Mouse (Mus musculus) stomach, postnatal 0 days (tissue): Measurements from ENCODE around the gene Iyd. TPM values are rescaled to one million over a fixed set of nuclear protein-coding genes. Genes with fewer than 3 reads are reported as not detected.

Source experiments
- ATAC-seq: fragments of 200-750 bp; cut with Nextera tagmentation; 2 replicates; pipeline ENCODE4 v1.8.0; 2017; ENCODE audit not compliant: low FRiP score, low TSS enrichment
- DNase-seq: peaks from one replicate; pipeline ENCODE4 v3.0.0-alpha.2; 2016; ENCODE audit warnings: low spot score
- H3K27ac ChIP-seq: fragments of 300-500 bp; sonication (generic); replicated peaks from 2 replicates; pipeline ENCODE4 v1.5.1; 2014; ENCODE audit warnings: mild to moderate bottlenecking, control low read depth
- H3K27me3 ChIP-seq: fragments of 300-500 bp; sonication (generic); 2 replicates; pipeline ENCODE4 v1.6.1; 2014; ENCODE audit warnings: low read length; ENCODE audit not compliant: control insufficient read depth, insufficient read depth
- H3K36me3 ChIP-seq: fragments of 300-500 bp; sonication (generic); 2 replicates; pipeline ENCODE4 v1.6.1; 2014; ENCODE audit warnings: low read length, mixed read lengths; ENCODE audit not compliant: control insufficient read depth, insufficient read depth
- H3K4me1 ChIP-seq: fragments of 300-500 bp; sonication (generic); replicated peaks from 2 replicates; pipeline ENCODE4 v1.6.1; 2014; ENCODE audit warnings: antibody characterized with exemption; ENCODE audit not compliant: control insufficient read depth, insufficient read depth
- H3K4me2 ChIP-seq: fragments of 300-500 bp; sonication (generic); replicated peaks from 2 replicates; pipeline ENCODE4 v1.6.1; 2014; ENCODE audit warnings: low read depth, mild to moderate bottlenecking, control low read depth, moderate library complexity
- H3K4me3 ChIP-seq: fragments of 300-500 bp; sonication (generic); 2 replicates; pipeline ENCODE4 v1.5.1; 2014; ENCODE audit warnings: low read depth, low read length, control low read depth
- H3K9ac ChIP-seq: fragments of 300-500 bp; sonication (generic); 2 replicates; pipeline ENCODE4 v1.6.1; 2014; ENCODE audit warnings: mild to moderate bottlenecking, low read length, control low read depth, mixed read lengths
- H3K9me3 ChIP-seq: fragments of 300-500 bp; sonication (generic); 2 replicates; pipeline ENCODE4 v1.6.1; 2016; ENCODE audit warnings: low read length; ENCODE audit not compliant: control insufficient read depth
- CTCF ChIP-seq: IDR thresholded peaks from 2 replicates; pipeline ENCODE4 v1.5.1; 2016; ENCODE audit warnings: antibody characterized with exemption, low read depth, mild to moderate bottlenecking, moderate library complexity
- EP300 ChIP-seq: optimal IDR thresholded peaks from 2 replicates; pipeline ENCODE3; 2016; ENCODE audit warnings: antibody characterized with exemption
- WGBS: fragments of 180-500 bp; shearing (Covaris S2); extraction: QIAGEN DNeasy Blood & Tissue Kit; methylation state at CpG from one replicate; pipeline ENCODE4 v1.1.7; 2014; 5-methylcytosine and 5-hydroxymethylcytosine counted together
- polyA plus RNA-seq: library from polyadenylated mRNA; unstranded; fragments of >200 nt; fragmentation: Nextera tagmentation; extraction: Ambion mirVana; gene quantifications from 2 replicates; pipeline ENCODE4 v1.2.1, GENCODE M21; 2015

Gene Iyd
- polyA plus RNA-seq, 1 experiment from 2014 or later, result 33.5 TPM

DNA sequence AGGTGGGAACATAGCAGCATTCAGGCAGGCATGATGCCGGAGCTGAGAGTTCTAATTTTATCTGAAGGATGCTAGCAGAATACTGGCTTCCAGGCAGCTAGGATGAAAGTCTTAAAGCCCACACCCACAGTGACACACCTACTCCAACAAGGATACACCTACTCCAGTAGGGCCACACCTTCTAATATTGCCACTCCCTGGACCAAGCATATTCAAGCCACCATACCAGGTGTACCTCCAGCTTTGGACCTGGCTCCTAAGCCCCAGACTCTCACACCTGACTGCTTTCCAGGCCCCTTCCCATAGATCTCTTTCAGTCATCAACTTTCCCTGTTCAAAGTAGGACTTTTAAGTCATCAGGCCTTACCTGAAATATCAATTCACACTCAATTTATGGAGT lies 19.1 kb downstream of the Iyd start:
- no peak for TF ChIP-seq EP300
- no peak for TF ChIP-seq CTCF
- H3K9ac ChIP-seq, result no peak overlapping the region
- no peak overlapping the region for H3K4me2 ChIP-seq
- H3K4me1 ChIP-seq, result no peaks in the 10 kb centered on the region
- no peak for DNase-seq
- H3K27me3 ChIP-seq, result no peaks in the 10 kb centered on the region
- ATAC-seq, result peak; percentile 71; the same call in 1 of the 2 replicates
- H3K9me3 ChIP-seq, result no peaks in the 10 kb centered on the region
- H3K27ac ChIP-seq, result no peak overlapping the region
- H3K36me3 ChIP-seq, result no peaks in the 10 kb centered on the region
- no peak overlapping the region for H3K4me3 ChIP-seq
- 87% methylated on average over 1 of the region's 1 CpGs for whole genome bisulfite sequencing

DNA sequence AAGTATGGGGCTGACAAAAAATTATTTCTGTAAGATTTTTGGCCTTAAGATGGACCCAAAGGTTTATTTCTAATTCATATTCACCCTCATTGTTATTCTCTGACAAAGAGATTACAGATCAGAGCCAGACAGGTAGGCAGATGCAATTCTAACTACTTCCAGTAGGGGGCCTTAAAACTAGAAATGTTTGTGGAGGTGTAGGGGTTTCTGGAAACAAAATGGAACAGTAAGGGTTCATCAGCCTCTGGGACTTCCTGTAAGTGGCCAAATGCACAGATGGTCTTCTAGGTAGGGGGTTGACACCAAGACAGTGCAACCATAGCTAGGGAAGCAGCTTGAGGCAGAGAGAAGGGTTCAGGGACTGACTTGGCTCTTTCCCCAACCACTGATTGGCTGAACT lies 22.1 kb downstream of the Iyd start:
- H3K9me3 ChIP-seq, result no peaks in the 10 kb centered on the region
- H3K27ac ChIP-seq, result no peak overlapping the region
- ATAC-seq (no peak), DNase-seq (no peak)
- H3K4me2 ChIP-seq, result no peak overlapping the region
- TF ChIP-seq CTCF, result peak; percentile 63
- TF ChIP-seq EP300, result no peak
- H3K36me3 ChIP-seq, result no peaks in the 10 kb centered on the region
- H3K4me3 ChIP-seq, result no peak overlapping the region
- no peak overlapping the region for H3K9ac ChIP-seq
- no peaks in the 10 kb centered on the region for H3K4me1 ChIP-seq
- no peaks in the 10 kb centered on the region for H3K27me3 ChIP-seq

DNA sequence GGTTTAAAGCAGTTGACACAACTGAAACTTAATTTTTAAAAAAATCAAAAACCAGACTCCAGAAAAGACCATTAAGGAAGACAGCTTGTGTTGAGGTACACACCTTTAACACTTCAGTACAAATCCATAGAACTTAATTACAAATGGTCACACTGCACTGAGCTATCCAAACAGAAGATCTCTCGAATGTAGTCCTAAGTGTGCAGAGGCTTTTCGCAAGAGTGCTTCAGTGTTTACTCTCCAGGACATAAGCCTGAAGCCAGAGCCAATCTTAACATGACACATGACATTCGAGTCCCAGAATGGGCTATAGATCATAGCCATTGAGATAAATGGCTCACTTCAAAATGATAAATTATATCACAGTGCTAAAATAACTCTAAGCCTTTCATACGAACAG lies 25.1 kb downstream of the Iyd start:
- WGBS, result 26% methylated on average over 4 of the region's 4 CpGs
- DNase-seq, result no peak

DNA sequence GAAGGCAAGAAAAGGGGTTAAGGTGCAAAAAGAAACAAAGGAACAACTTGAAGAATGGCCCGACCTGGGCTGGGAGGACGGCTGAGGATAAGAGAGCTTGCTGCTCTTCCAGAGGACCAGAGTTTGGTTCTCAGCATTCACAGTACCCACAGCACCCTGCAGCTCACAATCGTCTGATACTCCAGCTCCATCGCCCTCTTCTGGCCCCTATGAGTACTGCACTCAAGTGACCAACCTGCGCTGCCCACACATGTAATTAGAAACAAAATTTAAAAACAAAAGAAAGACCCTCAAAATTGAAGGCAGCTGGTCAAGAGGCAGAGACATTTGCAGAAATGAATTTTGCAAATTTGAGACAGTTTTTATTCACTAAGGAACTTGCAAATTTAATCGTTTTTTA lies 27.8 kb downstream of the Iyd start:
- WGBS, result 76% methylated on average over 6 of the region's 6 CpGs

More for the DNA sequence above, 25.1 kb downstream of the Iyd start:
- no peak overlapping the region for H3K9ac ChIP-seq
- H3K27ac ChIP-seq, result no peak overlapping the region
- H3K4me3 ChIP-seq, result no peak overlapping the region
- H3K4me1 ChIP-seq, result no peaks in the 10 kb centered on the region
- H3K36me3 ChIP-seq, result no peaks in the 10 kb centered on the region
- ATAC-seq, result no peak
- no peak overlapping the region for H3K4me2 ChIP-seq
- no peaks in the 10 kb centered on the region for H3K9me3 ChIP-seq
- no peaks in the 10 kb centered on the region for H3K27me3 ChIP-seq
- TF ChIP-seq EP300 (no peak), CTCF (no peak)

DNA sequence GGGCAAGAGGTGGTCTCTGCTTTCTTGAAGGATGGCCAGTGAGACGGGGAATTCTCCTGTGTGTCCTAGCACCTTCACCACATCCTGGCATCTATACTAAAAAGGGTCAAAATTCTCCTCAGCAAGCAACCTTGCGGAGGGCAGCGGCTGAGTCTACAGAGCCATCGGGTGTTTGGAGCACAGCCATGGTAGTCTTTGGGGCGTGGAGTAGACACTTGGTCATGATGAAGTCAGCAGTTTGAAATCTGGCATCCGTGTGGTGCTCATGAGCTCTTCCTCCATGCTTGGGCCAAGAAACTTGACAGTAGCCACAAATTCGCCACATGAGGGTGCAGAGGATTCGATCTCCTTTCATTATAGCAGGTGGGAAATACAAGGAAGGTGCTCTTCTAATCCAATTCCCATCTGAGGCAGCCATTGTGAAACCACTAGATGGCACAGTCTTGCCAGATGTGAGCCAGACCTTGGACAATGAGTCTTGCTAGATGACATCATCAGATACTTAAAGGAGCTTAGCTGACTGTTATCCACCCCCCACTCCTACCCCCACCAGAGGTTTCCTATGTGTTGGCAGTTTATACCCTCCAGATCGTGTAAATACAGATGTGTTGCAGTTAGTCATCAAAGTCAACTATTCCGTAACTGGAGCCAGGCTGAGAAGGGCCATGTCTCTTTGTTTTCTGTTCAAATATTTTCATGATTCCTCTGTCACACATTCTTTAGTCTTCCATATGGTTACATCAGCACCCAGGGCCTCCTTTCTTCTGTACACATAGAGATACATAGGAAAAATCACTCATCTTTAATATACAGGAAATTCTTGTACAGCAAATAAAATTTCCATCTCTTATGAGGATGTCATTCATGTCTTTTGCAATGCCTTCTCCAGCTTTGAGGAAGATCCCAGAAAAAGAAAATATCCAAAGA lies 32.9 kb downstream of the Iyd start:
- Histone ChIP-seq H3K9me3 (no peaks in the 10 kb centered on the region), H3K4me1 (no peaks in the 10 kb centered on the region), H3K4me3 (no peak overlapping the region), H3K27me3 (no peaks in the 10 kb centered on the region), H3K27ac (no peak overlapping the region), H3K4me2 (no peak overlapping the region), H3K9ac (no peak overlapping the region), H3K36me3 (no peaks in the 10 kb centered on the region)
- WGBS, result 55% methylated on average over 10 of the region's 10 CpGs
- TF ChIP-seq EP300 (no peak), CTCF (peak; percentile 84)
- DNase-seq (peak; percentile 26), ATAC-seq (peak; percentile 77)

More for the DNA sequence above, 27.8 kb downstream of the Iyd start:
- DNase-seq, result no peak
- Histone ChIP-seq H3K36me3 (no peaks in the 10 kb centered on the region), H3K27me3 (no peaks in the 10 kb centered on the region), H3K4me1 (no peaks in the 10 kb centered on the region), H3K4me3 (no peak overlapping the region), H3K9ac (no peak overlapping the region), H3K27ac (no peak overlapping the region), H3K4me2 (no peak overlapping the region), H3K9me3 (no peaks in the 10 kb centered on the region)
- peak; percentile 47 for TF ChIP-seq CTCF
- no peak for TF ChIP-seq EP300
- no peak for ATAC-seq

DNA sequence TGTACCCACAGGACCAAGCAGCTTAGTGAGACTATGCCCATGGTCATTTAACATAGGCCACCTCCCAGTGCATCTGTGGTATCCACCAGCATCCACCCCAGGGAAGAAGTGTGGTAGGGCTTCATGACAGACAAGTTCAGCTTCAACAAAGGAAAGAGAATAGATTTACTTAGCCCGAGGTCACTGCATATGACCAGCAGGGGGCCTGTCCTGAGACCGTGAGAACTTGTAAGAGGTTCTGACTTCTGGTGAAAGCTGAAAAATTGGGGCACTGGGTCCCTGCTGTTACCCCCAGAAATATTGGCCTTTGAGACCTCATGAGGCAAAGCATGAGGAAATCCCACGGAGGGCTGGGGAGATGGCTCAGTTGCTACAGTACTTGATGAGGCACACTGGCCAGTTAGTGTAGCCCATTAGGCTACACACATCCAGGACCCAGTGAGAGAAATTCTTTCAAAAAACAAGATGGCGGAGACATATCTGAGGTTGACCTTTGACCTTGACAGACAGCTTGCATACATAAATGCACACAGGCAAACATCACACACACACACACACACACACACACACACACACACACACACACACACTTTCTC lies 34.0 kb downstream of the Iyd start:
- TF ChIP-seq EP300 (no peak), CTCF (peak; percentile 67)
- Histone ChIP-seq H3K4me1 (no peaks in the 10 kb centered on the region), H3K4me3 (no peak overlapping the region), H3K27ac (no peak overlapping the region), H3K27me3 (no peaks in the 10 kb centered on the region), H3K36me3 (no peaks in the 10 kb centered on the region), H3K4me2 (no peak overlapping the region), H3K9me3 (no peaks in the 10 kb centered on the region), H3K9ac (no peak overlapping the region)
- ATAC-seq (0 out of 2 replicates have a peak, but pooled peaks have one; percentile 24), DNase-seq (peak; percentile 38)
- 86% methylated on average over 4 of the region's 4 CpGs for WGBS
